Mouse (Mus musculus) forebrain, embryonic 14.5 days (tissue): ENCODE data around the gene Gm21969. TPM values are rescaled to one million over a fixed set of nuclear protein-coding genes. Genes with fewer than 3 reads are reported as not detected.

Source experiments
- ATAC-seq: fragments of 200-750 bp; cut with Nextera tagmentation; 2 replicates; pipeline ENCODE4 v1.8.0; 2017; ENCODE audit warnings: mild to moderate bottlenecking, moderate library complexity
- DNase-seq: peaks from one replicate; pipeline ENCODE4 v3.0.0-alpha.2; 2015; ENCODE audit warnings: low spot score
- H3K27ac ChIP-seq: fragments of 300-500 bp; sonication (generic); 2 replicates; pipeline ENCODE4 v1.5.1; 2014; ENCODE audit warnings: low read depth, mild to moderate bottlenecking, control low read depth, low read length, moderate library complexity
- H3K27me3 ChIP-seq: fragments of 300-500 bp; sonication (generic); replicated peaks from 2 replicates; pipeline ENCODE4 v1.6.1; 2014; ENCODE audit warnings: low read length, control low read depth, mixed read lengths; ENCODE audit not compliant: control insufficient read depth, insufficient read depth
- H3K36me3 ChIP-seq: fragments of 300-500 bp; sonication (generic); 2 replicates; pipeline ENCODE4 v1.6.1; 2014; ENCODE audit warnings: low read length, control low read depth; ENCODE audit not compliant: control insufficient read depth, insufficient read depth
- H3K4me1 ChIP-seq: fragments of 300-500 bp; sonication (generic); 2 replicates; pipeline ENCODE4 v1.6.1; 2014; ENCODE audit warnings: antibody characterized with exemption, low read length, control low read depth; ENCODE audit not compliant: control insufficient read depth, insufficient read depth
- H3K4me2 ChIP-seq: fragments of 300-500 bp; sonication (generic); 2 replicates; pipeline ENCODE4 v1.6.1; 2014; ENCODE audit warnings: mild to moderate bottlenecking, control low read depth, low read length
- H3K4me3 ChIP-seq: fragments of 300-500 bp; sonication (generic); 2 replicates; pipeline ENCODE4 v1.5.1; 2014; ENCODE audit warnings: low read depth, low read length, control low read depth
- H3K9ac ChIP-seq: fragments of 300-500 bp; sonication (generic); 2 replicates; pipeline ENCODE4 v1.6.1; 2014; ENCODE audit warnings: mild to moderate bottlenecking, low read length, control low read depth, moderate library complexity
- H3K9me3 ChIP-seq: fragments of 300-500 bp; sonication (generic); replicated peaks from 2 replicates; pipeline ENCODE4 v1.6.1; 2016; ENCODE audit warnings: low read length, control low read depth, mixed read lengths; ENCODE audit not compliant: control insufficient read depth
- WGBS: fragments of 180-500 bp; shearing (Covaris S2); extraction: QIAGEN DNeasy Blood & Tissue Kit; methylation state at CpG from one replicate; pipeline ENCODE4 v1.1.7; 2014; 5-methylcytosine and 5-hydroxymethylcytosine counted together
- polyA plus RNA-seq: library from polyadenylated mRNA; unstranded; fragments of >200 nt; fragmentation: Nextera tagmentation; extraction: Ambion mirVana; gene quantifications from 2 replicates; pipeline ENCODE4 v1.2.1, GENCODE M21; 2014

Gm21969 gene
- polyA plus RNA-seq, 1 experiment from 2014 or later: not detected

DNA sequence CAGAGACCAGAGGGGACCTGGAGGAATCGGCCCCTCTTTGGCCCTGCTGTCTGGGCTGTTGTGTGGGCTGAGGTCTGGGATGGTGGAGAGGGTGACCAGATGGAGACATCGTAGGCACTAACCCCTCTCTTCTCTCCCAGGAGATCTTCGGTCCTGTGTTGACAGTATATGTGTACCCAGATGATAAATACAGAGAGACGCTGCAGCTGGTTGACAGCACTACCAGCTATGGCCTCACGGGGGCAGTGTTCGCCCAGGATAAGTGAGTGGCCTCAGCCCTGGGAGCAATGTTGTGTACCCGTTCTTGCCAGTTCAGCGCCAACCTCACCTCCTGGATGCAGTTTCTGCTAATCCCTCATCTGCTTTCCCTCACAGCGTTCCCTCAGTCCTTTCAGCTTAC lies 41.0 kb downstream of the Gm21969 start:
- peak; percentile 65; the same call in 1 of the 2 replicates for ATAC-seq
- peak; percentile 84 for DNase-seq
- Histone ChIP-seq H3K4me1 (peaks cover 8% of the 10 kb centered on the region; the same call in 1 of the 2 replicates), H3K4me2 (no peak overlapping the region), H3K36me3 (peaks cover 20% of the 10 kb centered on the region), H3K27ac (no peak overlapping the region), H3K9ac (no peak overlapping the region), H3K4me3 (no peak overlapping the region), H3K27me3 (no peaks in the 10 kb centered on the region), H3K9me3 (no peaks in the 10 kb centered on the region)
- 21% methylated on average over 9 of the region's 9 CpGs for WGBS

DNA sequence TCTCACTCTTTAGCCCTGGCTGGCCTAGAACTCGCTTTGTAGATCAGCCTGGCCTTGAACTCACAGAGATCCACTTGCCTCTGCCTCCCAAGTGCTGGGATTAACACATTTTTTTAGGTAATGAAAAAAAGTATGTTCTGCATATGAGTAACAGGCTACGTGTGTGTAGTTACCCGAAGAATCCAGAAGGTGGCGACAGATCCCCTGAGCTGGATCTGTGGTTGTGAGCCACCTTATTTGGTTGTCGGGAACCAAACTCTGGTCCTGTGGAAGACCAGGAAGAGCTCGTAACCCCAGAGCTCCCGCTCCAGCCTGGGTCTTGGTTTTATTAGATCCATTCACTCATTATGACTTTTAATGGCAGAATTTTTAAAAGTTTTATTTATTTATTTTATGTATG lies 43.9 kb downstream of the Gm21969 start:
- Histone ChIP-seq H3K27me3 (no peaks in the 10 kb centered on the region), H3K9me3 (no peaks in the 10 kb centered on the region), H3K27ac (no peak overlapping the region), H3K4me1 (peaks cover 5% of the 10 kb centered on the region; the same call in 1 of the 2 replicates), H3K4me3 (no peak overlapping the region), H3K4me2 (no peak overlapping the region), H3K9ac (no peak overlapping the region), H3K36me3 (peaks cover 23% of the 10 kb centered on the region)
- DNase-seq (no peak), ATAC-seq (no peak)
- 80% methylated on average over 7 of the region's 7 CpGs for WGBS

DNA sequence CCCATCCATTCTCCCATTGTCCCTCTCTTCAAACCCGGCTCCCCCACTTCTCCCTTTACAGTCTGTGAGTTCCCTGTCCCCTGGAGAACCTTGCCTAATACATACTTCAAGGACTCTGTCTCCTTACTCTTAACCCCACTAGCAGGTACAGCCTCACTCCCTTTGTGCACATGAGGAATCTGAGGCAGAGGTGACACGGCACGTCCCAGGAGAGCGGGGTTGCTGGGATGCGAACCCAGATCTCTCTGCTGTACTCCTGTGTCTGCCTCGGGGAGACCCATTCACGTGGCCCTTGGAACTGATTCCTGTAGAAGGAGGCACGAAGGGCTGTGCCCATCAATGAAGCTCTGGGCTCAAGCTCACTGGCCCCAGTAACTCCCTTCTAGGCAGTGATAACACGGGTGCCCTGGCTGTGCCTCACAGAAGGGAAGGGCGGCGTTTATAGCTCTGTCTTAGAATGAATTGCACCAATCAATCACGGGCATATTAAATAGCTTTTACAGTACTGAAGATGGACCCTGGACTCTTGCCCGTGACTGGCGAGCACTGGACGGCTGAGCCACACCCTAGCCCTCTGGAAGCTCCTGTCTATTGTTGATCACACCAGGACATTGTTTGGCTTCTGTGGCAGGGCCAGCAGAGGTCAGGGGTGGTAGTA lies 47.2 kb downstream of the Gm21969 start:
- Histone ChIP-seq H3K9ac (no peak overlapping the region), H3K4me1 (no peaks in the 10 kb centered on the region), H3K27ac (no peak overlapping the region), H3K4me3 (no peak overlapping the region), H3K4me2 (no peak overlapping the region), H3K36me3 (peaks cover 13% of the 10 kb centered on the region; the same call in 1 of the 2 replicates), H3K27me3 (no peaks in the 10 kb centered on the region), H3K9me3 (no peaks in the 10 kb centered on the region)
- no peak for DNase-seq
- 87% methylated on average over 15 of the region's 15 CpGs for WGBS
- no peak for ATAC-seq

DNA sequence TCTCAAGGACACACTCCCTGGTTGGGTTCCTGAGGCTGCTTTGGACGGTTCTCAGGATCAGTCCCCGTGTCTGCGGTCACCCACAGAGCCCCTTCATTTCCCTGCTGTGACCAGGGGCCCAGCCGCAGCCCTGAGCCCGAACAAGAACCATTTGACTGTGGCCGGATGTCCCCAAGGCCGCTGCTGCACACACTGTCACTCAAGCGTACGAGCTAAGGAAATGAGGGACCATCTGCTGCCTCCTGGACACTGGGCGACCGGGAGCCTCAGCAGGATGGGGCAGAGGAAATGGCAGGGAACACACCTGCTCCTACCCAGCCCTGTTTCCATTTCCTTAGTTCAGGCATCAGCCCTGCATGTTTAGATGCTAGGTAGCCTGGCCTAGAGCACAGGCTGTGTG lies 47.9 kb downstream of the Gm21969 start:
- Histone ChIP-seq H3K4me2 (no peak overlapping the region), H3K36me3 (peaks cover 13% of the 10 kb centered on the region; the same call in 1 of the 2 replicates), H3K9me3 (no peaks in the 10 kb centered on the region), H3K27ac (no peak overlapping the region), H3K4me1 (no peaks in the 10 kb centered on the region), H3K9ac (no peak overlapping the region), H3K4me3 (no peak overlapping the region), H3K27me3 (no peaks in the 10 kb centered on the region)
- WGBS: 77% methylated on average over 11 of the region's 11 CpGs
- DNase-seq (no peak), ATAC-seq (no peak)

DNA sequence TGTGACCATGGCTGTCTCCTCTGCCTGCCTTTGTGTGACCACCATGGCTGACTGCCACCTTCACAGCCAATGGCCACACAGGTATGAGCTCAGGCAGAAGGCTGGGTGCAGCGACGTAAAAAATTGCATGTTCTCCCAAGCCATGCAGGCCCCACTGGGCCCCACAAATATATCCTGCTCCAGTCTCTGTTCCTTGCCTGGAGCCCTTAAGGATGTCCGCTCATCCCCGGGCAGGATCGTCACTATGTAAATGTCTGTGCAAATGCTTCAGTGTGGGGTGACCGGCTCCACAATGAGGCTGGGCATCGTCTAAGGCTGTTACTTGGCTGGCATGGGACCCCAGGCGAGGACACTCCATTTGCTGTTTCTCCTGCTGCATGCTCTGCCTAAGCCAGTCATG lies 50.3 kb downstream of the Gm21969 start, which contains the start of gene Tas1r2:
Tas1r2 (plus strand) TSS at position 301 of the 400 bp plus-strand sequence.
- Histone ChIP-seq H3K27ac (no peak within 1 kb of the TSS), H3K27me3 (no peaks in the 10 kb centered on the region), H3K4me3 (no peak within 1 kb of the TSS), H3K4me1 (no peaks in the 10 kb centered on the region), H3K4me2 (no peak within 1 kb of the TSS), H3K9ac (no peak within 1 kb of the TSS), H3K36me3 (peaks cover 10% of the 10 kb centered on the region; the same call in 1 of the 2 replicates), H3K9me3 (no peaks in the 10 kb centered on the region)
- 86% methylated on average over 8 of the region's 8 CpGs for WGBS
- DNase-seq (no peak), ATAC-seq (no peak)

DNA sequence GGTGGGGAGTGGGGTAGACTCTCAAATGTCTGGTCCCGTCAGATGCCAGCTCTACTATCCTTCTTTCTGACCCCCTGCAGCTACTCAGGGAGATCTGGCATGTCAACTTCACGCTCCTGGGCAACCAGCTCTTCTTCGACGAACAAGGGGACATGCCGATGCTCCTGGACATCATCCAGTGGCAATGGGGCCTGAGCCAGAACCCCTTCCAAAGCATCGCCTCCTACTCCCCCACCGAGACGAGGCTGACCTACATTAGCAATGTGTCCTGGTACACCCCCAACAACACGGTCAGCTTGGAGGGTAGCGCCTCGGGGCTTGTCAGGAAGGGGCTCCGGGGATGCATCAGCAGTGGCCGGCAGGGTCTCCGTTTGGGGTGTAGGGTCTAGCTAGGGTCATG lies 58.9 kb downstream of the Gm21969 start:
- no peak for ATAC-seq
- Histone ChIP-seq H3K36me3 (no peaks in the 10 kb centered on the region), H3K9ac (no peak overlapping the region), H3K27me3 (no peaks in the 10 kb centered on the region), H3K9me3 (no peaks in the 10 kb centered on the region), H3K4me2 (no peak overlapping the region), H3K4me3 (no peak overlapping the region), H3K4me1 (no peaks in the 10 kb centered on the region), H3K27ac (no peak overlapping the region)
- WGBS: 86% methylated on average over 14 of the region's 14 CpGs
- DNase-seq: no peak

DNA sequence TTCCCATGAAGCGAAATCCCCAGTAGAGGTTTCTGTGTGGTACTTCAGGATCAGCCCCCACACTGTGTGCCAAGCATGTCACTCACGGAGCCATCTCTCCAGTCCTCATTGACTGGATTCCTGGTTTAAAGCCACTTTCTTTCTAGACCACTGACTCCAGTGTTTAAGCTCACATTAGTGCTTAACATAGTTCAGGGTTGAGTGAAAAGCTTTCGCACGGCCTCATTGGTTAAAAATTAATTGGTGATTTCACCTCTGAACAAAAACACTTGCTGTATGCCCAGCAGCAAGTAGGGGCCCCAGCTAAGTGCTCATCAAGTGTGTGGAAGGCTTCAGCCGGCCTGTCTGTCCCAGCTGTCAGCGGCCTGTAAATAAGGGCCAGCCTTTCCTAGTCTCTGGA lies 64.6 kb downstream of the Gm21969 start:
- peak; percentile 44 for ATAC-seq
- Histone ChIP-seq H3K4me3 (no peak overlapping the region), H3K9me3 (no peaks in the 10 kb centered on the region), H3K27ac (no peak overlapping the region), H3K9ac (no peak overlapping the region), H3K4me2 (no peak overlapping the region), H3K27me3 (no peaks in the 10 kb centered on the region), H3K4me1 (no peaks in the 10 kb centered on the region), H3K36me3 (no peaks in the 10 kb centered on the region)
- peak; percentile 64 for DNase-seq
- WGBS: 15% methylated on average over 6 of the region's 6 CpGs

DNA sequence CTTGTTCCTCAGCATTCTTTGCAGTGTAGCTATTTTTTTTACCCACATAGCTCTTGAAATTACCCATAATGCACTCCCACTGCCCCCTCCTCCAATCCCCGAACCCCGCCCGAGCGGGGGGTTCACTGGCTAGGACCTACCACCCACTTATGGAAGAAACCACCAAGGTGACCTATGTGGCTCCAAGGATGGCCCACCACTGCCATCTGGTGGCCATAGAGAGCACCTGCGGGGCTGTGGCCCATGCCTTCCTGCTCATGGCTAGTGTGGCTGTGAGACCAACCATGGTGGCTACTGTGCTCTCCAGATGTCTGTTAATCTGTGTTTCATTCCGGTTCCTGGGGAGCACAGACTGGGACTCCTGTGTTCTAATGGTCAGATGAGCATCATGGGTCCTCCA lies 66.9 kb downstream of the Gm21969 start:
- Histone ChIP-seq H3K27ac (no peak overlapping the region), H3K36me3 (no peaks in the 10 kb centered on the region), H3K9me3 (no peaks in the 10 kb centered on the region), H3K4me1 (no peaks in the 10 kb centered on the region), H3K4me2 (no peak overlapping the region), H3K9ac (no peak overlapping the region), H3K4me3 (no peak overlapping the region), H3K27me3 (no peaks in the 10 kb centered on the region)
- DNase-seq (peak; percentile 72), ATAC-seq (peak; percentile 57; the same call in 1 of the 2 replicates)
- 30% methylated on average over 6 of the region's 6 CpGs for WGBS

DNA sequence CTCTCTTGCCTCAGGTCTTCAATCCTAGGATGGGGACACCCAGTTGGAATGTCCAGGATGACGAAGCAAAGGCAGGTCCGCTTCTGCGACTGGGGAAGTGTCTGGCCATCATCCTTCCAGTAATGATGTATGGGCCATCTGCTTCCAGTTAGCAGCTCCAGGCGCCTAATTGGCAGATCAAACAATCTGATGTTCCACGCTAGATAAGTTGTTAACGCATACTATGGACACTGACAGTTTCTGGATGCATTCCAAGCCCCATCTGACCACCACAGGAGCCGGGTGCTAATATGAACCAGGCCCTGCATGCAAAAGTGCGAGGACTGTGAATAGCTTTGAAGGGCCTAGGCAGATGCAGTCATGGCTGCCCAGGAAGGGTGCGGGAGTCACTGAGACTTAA lies 72.7 kb downstream of the Gm21969 start:
- Histone ChIP-seq H3K4me1 (no peaks in the 10 kb centered on the region), H3K9ac (no peak overlapping the region), H3K4me3 (no peak overlapping the region), H3K27me3 (no peaks in the 10 kb centered on the region), H3K4me2 (no peak overlapping the region), H3K9me3 (no peaks in the 10 kb centered on the region), H3K27ac (no peak overlapping the region), H3K36me3 (no peaks in the 10 kb centered on the region)
- 56% methylated on average over 9 of the region's 9 CpGs for WGBS
- peak; percentile 68 for DNase-seq
- no peak for ATAC-seq
